Mouse (Mus musculus) layer of hippocampus, adult 18-20 months (tissue): ENCODE data around the gene Golm1. TPM values are rescaled to one million over a fixed set of nuclear protein-coding genes. Genes with fewer than 3 reads are reported as not detected.

Experiments used
- DNase-seq, 2 experiments: peaks; one replicate each; pipeline ENCODE4 v3.0.0; 2022; ENCODE audit warnings: low spot score in 2 of 2
- total RNA-seq, 2 experiments: library from RNA; stranded (reverse); gene quantifications; 2 replicates each; pipeline ENCODE4 v1.2.3; 2021

The Golm1 gene
- total RNA-seq, 2 experiments from 2014 or later = 63.2 to 71.2 TPM

DNA sequence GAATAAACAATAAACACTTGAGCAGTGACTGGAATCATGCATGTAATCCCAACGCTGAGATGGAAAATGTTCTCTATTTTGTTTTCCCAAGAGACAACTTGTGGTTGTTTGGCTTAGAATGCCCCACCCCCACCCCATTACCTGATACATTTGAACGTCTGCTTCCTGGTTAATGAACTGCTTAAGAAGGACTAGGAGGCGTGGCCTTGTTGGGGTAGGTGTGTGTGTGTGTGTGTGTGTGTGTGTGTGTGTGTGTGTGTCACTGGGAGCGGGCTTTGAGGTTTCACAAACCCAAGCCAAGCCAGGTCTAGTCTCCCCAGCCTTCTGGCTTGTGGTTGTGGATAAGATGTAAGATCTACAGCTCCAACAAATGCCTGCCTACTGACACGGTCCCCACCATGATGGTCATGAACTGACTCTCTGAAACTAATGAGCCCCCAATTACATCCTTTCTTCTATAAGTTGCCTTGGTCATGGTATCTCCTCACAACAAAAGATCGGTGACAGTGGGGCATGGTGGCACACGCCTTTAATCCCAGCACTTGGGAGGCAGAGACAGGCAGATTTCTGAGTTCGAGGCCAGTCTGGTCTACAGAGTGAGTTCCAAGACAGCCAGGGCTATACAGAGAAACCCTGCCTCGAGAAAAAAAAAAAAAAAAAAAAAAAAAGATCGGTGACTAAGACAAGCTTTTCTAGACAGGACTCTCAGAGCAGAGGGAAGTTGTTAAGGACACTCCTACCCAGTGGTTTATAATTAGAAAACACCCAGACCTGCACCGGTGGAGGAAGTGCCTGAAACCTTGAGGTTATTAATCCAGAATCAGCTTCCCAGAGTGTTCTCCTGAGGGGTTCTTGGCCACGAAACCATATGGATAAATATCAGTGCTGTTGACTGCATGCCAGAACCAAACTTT, 962 bp upstream of the Golm1 start:
- no peak for DNase-seq

DNA sequence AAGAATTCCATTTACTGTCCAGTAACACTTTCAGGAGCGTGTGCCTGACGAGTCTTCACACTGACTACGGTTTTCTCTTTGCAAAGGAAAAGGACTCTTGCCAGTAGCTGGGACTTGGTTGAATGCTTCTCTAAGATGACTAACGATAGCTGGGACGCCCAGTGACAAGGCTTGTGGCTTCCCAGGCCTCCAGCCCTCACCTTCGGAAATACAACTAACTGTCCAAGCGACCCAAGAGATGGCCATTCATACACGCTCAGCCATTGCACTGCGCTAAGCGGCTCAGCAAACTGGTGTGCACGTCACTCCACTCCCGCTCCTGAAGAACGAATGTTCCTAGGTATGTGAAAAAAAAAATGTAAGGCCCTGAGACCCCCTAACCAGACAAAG, 855 bp downstream of the Golm1 start:
- DNase-seq = peak in 1 of 2 experiments; percentile 34

DNA sequence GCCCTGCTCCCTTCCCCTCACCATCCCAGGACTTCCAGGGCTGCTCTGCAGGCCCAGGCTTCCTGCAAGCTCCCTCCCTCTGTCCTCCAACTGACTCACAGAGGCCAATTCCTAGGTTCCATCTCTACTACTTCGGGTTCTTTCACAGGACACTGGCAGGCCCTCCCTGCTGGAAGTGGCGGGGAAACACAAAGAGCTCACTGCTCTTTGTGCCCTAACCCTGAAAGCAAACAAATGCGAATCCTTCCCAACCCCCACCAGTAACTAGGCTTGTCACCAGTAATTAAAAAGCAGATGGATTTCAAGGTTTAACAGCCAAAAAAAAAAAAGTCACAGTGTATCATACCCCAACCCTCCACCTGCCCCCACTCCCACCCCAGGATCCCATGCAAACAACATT, 1.4 kb downstream of the Golm1 start:
- DNase-seq = no peak

DNA sequence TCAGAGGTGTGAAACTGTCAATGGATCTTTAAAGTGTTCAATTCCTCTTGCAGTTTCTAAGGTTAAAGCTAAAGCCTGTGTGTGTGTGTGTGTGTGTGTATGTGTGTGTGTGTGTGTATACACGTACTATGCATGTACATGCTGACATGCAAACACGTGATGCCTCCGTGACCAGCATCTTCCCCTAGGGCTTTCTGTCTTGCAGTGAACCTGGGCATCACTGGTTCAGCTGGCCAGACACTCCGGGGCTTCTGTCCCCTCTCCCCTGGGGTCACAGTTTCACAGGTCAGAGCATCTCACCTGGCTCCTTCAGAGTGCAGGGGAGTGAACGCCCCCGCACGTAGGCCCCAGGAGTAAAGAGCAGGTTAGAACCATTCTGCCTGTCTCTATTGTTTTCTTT, 2.0 kb downstream of the Golm1 start:
- no peak for DNase-seq

DNA sequence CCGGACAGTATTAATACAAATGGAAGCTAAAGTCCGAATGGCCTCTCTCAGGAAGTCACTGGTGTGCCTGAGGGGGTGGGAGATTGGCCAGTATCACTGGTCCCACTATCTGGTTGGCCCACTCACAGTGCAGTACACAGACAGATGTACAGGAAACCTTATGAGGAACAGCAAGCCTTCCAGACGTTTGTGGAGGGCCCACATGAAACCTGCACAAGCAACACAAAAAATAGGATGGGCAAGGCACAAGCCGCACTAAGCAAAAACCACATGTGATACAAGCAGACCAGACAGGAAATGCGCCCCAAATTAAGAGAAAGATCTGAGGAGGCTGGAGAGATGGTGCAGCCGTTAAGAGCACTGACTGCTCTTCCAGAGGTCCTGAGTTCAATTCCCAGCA, 3.4 kb downstream of the Golm1 start:
- no peak for DNase-seq

DNA sequence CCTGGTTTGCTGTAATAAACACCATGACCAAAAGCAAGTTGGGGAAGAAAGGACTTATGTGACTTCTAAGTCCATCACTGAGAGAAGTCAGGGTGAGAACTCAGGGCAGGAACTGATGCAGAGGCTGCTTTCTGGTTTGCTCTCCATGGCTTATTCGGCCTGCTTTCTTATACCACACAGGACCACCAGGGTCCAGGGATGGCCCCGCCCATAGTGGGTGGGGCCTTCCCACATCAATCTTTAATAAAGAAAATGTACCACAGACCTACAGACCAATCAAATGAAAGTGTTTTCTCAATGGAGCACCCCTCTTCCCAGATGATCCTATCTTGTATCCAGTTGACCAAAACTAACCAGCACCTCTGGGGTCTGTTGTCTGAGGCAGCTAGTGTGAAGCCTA, 4.1 kb downstream of the Golm1 start:
- DNase-seq = no peak

DNA sequence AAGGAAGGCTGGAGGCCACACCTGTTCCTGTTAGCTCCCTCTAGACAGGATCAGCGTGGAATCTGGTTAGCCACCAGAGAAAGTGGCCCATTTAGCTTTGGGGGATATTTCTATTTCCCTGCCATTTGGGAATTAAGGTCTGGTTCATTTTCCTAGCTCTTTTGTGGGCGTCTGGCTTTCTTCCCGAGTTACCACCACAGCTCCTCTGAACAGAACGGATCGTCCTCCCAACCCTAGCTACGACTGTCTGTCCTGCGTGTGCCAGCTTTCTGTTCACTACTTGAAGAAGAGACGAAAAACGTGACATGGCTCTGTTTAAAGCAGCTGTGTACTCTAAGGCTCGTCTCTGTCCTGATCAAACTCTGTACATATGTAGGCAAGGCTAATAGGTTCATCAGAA, 5.7 kb downstream of the Golm1 start:
- peak; percentile 57 to 85 for DNase-seq

DNA sequence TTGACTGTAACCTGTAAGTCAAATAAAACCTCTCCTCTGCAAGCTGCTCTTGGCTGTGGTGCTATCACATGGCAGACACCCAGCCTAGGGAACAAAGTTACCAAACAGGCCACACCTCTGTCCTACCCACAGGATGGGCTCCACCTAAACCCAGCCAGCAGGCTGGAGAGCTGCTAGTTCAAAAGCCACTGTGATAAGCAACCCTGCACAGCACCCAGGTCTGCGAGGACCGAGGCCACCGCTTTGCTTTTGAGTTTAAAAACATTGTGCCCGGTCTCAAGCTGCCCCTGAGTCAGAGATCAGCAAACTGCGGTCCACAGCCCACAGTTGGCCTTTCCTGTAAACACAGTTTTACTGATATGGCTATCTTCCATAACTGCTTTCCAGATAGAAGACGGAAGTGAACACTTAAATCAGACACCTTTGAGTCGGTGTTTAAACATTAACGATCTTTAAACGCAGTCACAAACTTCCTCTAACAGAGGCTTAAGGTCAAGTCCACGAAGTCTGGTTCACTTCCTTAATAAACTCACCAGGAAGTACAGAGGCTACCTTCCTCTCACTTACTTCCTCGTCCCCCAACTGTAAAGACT, 7.0 kb downstream of the Golm1 start:
- no peak for DNase-seq

DNA sequence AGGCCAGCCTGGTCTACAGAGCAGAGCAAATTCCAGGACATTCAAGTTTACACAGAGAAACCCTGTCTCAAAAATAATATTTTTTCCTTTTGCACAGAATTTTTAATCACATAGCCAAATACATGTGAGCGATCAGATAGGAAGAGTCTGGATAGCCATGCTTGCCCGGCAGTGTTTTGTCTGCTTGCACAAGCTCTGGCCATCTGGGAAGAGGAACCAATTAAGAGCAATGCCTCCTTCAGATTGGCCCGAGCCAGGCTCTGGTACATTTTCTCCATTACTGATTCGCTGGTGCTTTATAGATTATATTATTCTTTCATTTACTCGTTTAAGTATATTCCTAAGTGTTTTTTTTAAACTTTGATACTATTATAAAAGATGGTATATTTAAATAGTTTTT, 7.8 kb downstream of the Golm1 start:
- DNase-seq = peak in 1 of 2 experiments; percentile 59

DNA sequence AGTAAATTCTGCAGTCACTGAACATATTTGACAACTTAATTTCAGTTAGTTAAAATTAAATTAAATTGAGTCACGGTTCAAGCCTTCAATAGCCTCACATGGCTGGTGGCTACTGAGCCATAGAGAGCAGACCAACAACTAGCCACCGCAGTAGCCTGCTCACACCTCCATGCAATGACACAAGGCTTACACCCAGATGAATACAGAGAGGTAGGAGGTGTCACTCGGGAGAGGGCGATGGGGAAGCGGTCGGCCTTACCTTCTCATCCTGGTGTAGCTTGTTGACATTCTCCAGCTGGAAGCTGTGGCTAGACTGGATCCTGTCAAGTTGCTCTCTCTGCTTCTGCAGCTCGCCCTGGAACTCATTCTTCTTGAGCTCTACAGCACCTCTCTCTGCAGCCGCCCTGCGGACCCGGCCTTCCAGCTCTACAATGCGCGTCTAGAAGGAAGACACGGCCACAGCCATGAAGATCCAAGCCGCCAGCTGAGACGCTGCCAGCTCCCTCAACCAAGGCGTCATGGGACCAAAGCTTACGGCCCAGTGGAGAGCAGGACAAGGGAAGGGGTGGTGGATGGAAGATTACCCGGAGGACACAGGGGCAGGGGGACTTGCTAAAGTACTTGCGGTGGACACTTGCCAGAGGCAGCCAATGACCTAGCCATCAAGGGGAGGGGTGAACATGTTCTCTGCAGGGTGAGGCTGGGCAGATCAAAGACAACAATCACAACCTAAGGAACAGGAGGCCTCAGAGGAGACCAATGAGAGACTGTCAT, 11.5 kb downstream of the Golm1 start:
- no peak for DNase-seq

DNA sequence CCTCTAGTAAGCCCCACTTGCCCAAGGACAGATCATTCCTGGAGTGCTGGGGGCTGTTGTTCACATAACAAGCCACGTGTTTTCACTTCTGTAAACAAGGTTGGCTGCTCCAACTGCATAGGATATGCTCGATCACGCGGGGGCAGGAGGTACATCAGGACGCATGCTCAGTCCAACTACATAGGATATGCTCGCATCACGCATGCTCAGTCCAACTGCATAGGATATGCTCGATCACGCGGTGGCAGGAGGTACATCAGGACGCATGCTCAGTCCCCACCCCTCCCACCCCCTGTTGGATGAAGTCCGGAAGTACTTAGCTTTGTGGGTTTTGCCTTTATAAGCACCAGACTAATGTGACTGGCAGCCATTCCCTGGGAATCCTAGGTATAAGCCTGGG, 13.6 kb downstream of the Golm1 start:
- DNase-seq = no peak

DNA sequence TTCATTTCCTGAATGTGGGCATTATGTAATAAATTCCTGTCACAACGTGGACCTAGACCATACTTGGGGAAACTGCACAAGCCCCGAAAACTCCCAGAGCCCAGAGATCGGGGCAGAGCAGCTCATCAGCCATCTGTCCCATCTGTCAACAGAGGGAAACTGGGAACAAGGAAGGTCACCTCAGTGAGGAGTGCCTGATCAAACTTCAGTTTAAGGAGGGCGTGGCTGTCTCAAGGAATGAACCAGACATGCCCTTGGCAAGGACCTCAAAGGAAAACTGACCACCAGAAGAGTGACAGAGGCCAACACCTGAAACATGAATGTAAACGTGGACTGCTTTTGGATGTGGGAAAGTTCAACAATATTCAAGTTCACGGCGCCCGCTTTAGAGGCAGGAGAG, 14.2 kb downstream of the Golm1 start:
- no peak for DNase-seq

DNA sequence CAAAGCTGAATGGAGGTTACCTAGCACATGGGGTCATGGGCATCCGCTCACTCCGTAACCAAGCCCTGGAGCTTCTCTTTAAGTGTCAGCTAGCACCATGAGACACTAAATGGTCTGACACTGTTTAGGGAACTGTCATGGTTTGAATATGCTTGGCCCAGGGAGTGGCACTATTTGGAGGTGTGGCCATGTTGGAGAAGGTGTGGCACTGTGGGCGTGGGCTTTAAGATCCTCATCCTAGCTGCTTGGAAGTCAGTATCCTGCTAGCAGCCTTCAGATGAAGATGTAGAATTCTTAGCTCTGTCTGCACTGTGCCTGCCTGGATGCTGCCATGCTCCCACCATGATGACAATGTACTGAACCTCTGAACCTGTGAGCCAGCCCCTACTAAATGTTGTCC, 15.2 kb downstream of the Golm1 start:
- DNase-seq = no peak

DNA sequence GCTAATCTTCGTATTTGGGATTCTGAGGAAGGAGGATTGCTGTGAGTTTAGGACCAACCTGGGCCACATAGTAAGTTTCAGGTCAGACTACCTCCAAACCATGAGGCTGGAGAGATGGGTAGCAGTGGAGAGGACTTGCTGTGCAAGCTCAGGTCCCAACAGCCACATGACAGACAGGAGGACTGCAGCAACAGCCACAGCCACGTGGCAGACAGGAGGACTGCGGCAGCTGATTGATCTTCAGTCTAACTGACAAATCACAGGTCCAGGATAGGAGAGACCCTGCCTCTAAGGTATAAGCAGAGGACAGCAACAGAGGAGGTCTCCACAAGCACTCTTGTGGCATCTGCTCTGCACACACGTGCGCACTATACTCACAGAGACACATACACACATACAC, 17.8 kb downstream of the Golm1 start:
- no peak for DNase-seq

DNA sequence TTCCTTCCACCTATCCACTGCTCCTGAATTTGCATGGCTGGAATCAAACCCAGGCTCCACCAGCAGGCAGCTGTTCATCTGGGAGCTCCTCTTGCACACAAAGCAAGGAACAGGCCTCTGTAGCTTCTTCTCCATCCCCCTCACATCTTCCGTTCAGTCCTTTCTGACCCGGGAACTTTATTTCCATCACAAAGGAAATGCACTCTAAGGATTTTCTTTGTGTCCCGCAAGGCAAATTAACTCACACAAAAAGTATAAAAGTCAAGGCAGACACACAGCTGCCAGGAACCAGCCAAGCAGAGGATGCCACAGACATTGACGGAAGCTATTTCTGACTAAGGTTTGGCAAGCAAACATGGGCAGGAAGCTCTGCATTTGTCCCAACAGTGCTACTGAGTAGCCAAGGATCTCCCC, 18.6 kb downstream of the Golm1 start:
- DNase-seq = no peak

DNA sequence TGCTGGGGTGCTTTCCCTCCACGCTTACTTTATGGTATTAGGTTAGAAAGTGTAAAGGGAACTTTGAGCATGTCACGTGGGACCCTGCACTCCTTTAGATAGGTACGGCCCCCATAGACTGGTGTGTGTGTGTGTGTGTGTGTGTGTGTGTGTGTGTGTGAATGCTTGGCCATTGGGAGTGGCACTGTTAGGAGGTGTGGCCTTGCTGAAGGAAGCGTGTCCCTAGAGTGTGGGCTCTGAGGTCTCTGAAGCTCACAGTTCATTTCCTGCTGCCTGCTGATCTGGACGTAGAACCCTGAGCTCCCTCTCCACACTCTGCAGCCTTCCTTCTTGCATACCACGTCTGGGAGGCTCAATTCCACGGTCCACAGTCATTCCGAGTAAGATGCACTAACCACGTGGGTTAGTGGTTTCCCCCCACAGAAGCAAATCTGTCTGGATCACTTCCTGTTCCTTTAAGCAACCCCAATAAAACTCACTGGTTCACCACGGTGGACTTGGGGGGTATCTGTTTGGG, 19.2 kb downstream of the Golm1 start:
- no peak for DNase-seq

DNA sequence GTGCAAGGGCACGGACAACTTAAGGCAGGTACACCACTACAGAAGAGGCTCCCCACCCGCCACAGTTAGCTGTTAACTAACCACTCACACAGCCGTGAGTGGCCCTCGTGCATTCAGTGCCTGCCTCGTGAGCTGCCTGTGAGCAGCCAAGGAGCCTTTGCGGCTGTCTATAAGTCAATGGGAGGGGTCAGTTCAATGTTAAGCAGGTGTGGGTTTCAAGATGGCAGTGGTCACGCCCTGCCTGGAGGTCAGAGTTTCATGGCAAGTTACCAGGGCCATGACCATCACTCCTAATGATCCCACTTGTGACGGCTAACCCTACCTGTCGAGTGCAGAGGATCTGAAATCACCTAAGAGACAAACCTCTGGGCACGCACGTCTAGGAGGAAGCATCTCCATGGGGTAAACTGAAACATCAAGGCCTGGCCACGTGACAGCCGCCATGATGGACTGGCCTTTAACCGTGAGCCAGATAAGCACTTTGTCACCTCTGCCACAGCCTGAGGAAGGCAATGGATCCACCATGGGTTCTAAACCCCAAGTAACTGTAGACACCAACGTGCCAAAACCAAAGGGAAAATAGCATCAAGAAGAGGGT, 19.8 kb downstream of the Golm1 start:
- no peak for DNase-seq

DNA sequence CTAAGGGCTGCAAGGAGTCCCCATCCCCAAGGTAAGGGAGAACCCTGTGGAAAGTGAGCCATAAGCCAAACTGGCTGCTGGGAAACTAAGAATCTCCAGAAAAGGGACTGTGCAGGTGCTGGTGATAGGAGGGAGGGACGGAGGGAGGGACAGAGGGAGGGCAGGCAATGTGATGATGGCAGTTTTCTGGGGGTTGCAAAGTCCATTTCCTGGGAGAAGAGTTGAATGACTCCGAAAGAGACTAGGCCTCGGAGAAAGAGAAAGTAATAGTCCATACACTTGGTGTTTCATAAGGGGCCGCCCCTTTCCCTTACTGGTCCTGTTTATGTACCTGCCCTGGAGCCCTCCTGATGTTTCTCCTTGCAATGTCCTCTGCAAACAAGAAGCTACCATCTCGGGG, 21.1 kb downstream of the Golm1 start:
- no peak for DNase-seq

DNA sequence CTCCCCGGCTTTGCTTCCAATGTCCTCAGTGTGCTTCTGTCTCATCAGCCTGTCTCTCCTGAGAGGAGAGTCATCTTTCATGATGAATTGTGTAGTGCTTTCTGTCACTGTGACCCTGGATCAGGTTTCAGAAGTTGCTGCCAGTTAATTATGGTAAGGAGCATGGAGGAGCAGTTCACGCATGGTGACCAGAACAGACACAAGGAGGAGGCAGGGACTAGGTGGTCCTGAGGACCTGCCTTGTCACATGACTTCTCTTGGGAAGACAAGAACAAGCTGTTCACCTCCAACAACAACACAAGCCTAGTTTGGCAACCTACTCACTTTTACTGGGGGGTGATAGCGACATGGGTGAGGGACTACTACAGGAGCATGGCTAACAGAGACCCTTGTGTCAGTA, 22.5 kb downstream of the Golm1 start:
- DNase-seq = no peak

DNA sequence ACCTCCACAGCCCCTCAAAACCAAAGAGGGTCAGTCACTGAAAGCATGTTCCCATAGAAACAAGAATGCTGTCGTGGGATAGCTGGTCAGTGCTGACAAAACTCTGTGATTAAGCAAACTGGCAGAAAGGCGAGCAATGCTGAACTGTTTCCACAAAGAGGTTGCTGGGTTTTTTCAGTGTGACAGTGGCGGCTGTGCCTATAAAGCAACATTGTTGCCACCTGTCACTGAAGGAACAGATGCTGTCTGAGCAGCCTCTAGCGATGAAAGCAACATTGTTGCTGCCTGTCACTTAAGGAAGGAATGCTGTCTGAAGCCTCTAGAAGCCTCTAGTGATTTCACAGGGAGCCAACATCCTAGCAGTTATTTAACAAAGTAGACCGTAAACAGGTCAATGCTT, 23.0 kb downstream of the Golm1 start:
- no peak for DNase-seq

DNA sequence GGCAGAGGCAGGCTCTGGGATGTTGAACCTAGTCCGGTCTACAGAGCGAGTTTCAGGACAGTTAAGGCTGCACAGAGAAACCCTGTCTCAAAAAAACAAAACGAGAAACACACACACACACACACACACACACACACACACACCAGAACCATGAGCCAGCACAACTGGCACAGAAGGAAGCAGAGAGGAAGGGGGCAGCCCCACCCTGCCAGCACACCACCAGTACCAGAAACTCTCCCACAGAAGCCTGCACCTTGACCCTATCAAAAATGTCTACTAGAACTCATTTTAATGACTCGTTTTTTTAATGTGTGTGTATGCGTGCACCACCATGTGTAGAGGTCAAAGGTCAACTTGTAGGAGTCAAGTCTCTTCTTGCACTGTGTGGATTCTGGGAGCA, 25.8 kb downstream of the Golm1 start:
- no peak for DNase-seq

DNA sequence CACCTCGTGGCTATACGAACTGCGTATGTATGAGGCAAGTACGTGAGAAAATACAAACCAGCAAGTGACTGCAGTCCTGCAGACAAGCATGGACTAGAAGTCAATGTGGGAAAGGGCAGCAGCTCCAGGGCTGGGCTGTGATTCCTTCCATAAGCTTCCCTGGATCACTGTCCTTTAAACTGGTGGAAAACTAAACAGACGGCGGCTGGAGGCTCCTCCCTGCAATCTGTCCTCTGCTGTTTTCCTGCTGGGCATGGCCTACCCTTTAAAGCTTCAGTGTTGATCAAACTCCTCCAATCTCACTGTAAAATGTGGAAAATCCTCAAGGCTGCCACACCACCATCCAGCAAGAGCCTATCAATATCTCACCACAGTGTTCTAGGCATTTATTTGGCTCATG, 27.0 kb downstream of the Golm1 start:
- DNase-seq = no peak
